Mouse (Mus musculus): ENCODE results near the gene Eogt. TPM values are rescaled to one million over a fixed set of nuclear protein-coding genes. Genes with fewer than 3 reads are reported as not detected.

Eogt gene
- polyA plus RNA-seq, 1 experiment from 2014 or later, result 27.4 TPM

DNA sequence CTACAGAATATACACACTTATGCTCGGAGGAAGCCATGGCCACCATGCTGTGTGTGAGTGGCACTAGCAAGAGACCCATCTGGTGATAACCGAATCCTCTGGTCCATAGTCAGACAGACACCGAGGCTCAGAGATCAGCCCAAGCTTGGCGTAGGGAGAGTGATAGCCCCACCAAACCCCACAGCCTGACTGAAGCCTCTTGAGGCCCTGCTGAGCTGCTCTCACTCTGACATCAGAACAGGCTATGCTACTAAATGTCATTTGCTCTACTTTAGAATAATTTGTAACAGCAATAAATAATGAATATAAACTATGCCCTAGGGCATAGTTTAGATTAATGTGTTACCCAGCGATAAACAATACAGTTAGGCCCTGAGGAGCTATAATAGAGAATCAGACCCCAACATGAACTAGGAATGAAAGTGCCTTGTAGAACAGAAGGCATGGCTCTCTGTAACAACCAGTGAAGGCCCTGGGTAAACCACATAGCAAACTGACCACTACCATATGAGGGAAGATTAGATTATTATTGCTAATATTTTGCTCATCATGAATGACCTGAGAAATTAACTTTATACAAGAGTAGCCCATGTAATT is 16.2 kb downstream of the Eogt start:
- no peak overlapping the region for H3K9ac ChIP-seq
- H3K4me1 ChIP-seq, result no peaks in the 10 kb centered on the region
- ATAC-seq (ENCODE audit: borderline replicate concordance, extremely low read depth, low FRiP score, low TSS enrichment), result no peak
- no peaks in the 10 kb centered on the region for H3K9me3 ChIP-seq
- H3K36me3 ChIP-seq, result peaks cover 32% of the 10 kb centered on the region
- no peak overlapping the region for H3K4me2 ChIP-seq
- no peak overlapping the region for H3K4me3 ChIP-seq
- H3K27me3 ChIP-seq, result no peaks in the 10 kb centered on the region
- H3K27ac ChIP-seq, result no peak overlapping the region
- 92% methylated on average over 5 of the region's 5 CpGs for WGBS

DNA sequence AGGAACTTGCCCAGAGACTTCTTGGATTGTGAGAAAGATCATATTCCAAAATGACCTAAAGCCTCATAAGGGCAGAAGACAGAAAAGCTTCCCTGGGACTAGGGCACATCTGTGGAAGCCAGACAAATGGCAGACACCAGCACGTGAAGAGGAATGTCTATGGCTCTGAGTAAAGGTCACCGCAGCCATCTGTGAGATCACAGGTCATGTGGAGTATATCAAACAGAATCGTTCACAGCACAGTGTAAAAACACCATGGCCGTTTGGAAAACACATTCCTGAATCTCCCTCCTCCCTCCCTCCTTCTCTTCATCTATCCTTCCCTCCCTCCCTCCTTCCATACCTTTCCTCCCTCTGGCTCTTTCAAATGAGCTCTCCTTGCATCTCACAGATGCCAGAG is 17.2 kb downstream of the Eogt start:
- no peaks in the 10 kb centered on the region for H3K9me3 ChIP-seq

DNA sequence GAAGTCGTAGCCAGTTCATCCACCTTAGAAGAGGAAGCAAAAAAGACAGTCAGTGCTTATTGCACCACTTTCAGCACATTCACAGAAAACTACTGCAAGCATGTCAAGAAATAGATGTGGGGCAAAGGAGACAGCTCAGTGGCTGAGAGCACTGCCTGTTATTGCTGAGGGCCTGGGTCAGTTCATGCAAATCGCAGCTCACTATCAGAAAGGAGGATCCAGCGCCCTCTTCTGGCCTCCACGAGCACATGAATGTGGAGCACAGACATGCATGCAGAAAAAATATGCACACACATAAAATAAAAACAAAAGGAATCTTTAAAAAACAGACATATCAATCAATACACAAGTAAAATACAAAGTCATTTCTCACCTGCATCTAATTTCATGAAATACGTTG is 18.0 kb downstream of the Eogt start:
- H3K4me3 ChIP-seq, result no peak overlapping the region
- no peaks in the 10 kb centered on the region for H3K9me3 ChIP-seq
- ATAC-seq (ENCODE audit: borderline replicate concordance, extremely low read depth, low FRiP score, low TSS enrichment), result no peak
- 70% methylated on average over 5 of the region's 5 CpGs for WGBS
- peaks cover 32% of the 10 kb centered on the region for H3K36me3 ChIP-seq
- H3K9ac ChIP-seq, result no peak overlapping the region
- H3K27ac ChIP-seq, result no peak overlapping the region
- H3K4me2 ChIP-seq, result no peak overlapping the region
- H3K4me1 ChIP-seq, result no peaks in the 10 kb centered on the region
- H3K27me3 ChIP-seq, result no peaks in the 10 kb centered on the region

More for the DNA sequence above, 17.2 kb downstream of the Eogt start:
- Histone ChIP-seq H3K4me3 (no peak overlapping the region), H3K27me3 (no peaks in the 10 kb centered on the region), H3K4me2 (no peak overlapping the region), H3K4me1 (no peaks in the 10 kb centered on the region), H3K27ac (no peak overlapping the region), H3K36me3 (peaks cover 32% of the 10 kb centered on the region), H3K9ac (no peak overlapping the region)
- 33% methylated on average over 4 of the region's 4 CpGs for WGBS
- no peak for ATAC-seq (ENCODE audit: borderline replicate concordance, extremely low read depth, low FRiP score, low TSS enrichment)

- ATAC-seq (ENCODE audit: borderline replicate concordance, extremely low read depth, low FRiP score, low TSS enrichment), result peak; percentile 85; the same call in 1 of the 2 replicates
- peaks cover 14% of the 10 kb centered on the region for H3K4me1 ChIP-seq
- peaks cover 4% of the 10 kb centered on the region for H3K36me3 ChIP-seq
- H3K27ac ChIP-seq, result peak overlapping the region; percentile 70
- H3K27me3 ChIP-seq, result no peaks in the 10 kb centered on the region
- H3K9ac ChIP-seq, result no peak overlapping the region
- H3K9me3 ChIP-seq, result no peaks in the 10 kb centered on the region
- H3K4me3 ChIP-seq, result no peak overlapping the region
- no peak overlapping the region for H3K4me2 ChIP-seq
- WGBS, result 35% methylated on average over 10 of the region's 10 CpGs
Observed at GRCm38 (mm10) chr6:97124336-97125010, 24.5 kb downstream of the Eogt start.

DNA sequence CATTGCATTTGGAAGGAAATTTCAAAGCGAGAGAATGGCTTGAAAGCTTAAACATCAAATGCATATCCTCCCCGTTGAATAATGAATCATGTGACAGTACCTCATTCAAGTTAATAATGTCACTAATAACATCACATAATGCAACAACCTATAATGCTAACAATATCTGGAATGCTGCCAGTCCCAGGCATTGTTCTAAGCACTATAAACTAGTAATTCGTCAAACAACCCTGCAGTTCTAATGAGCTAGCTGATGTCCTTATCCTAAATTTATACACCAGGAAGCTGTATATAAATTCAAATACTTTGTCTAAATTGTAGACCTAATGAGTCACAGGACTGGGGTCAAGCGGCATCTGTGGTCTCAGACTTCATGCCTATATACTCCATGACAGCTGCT is 28.1 kb downstream of the Eogt start:
- Histone ChIP-seq H3K9ac (no peak overlapping the region), H3K4me2 (no peak overlapping the region), H3K36me3 (peaks cover 8% of the 10 kb centered on the region), H3K4me3 (no peak overlapping the region), H3K27ac (no peak overlapping the region), H3K4me1 (peaks cover 14% of the 10 kb centered on the region), H3K27me3 (no peaks in the 10 kb centered on the region), H3K9me3 (no peaks in the 10 kb centered on the region)
- 65% methylated on average over 4 of the region's 4 CpGs for WGBS
- ATAC-seq (ENCODE audit: borderline replicate concordance, extremely low read depth, low FRiP score, low TSS enrichment), result no peak

DNA sequence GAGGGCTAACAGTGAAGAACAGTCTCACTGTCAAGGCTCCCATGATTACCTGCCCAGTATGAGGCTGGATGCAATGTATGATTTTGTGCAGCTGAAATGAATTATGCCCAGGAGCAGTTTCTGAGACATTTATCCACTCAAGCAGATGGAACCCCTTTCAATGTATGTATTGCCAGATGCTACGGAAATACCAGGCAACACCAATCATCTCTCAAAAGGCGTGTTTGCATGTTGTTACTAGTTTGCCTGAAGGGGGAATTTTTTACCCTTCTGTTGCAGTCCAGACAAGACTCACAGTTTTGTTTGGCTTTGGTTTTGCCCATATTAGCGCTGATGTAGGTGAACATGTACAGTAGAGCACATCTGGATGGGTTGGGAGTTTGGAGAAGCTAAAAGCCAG is 30.7 kb downstream of the Eogt start:
- WGBS, result 92% methylated on average over 3 of the region's 3 CpGs
- H3K4me2 ChIP-seq, result no peak overlapping the region
- no peaks in the 10 kb centered on the region for H3K27me3 ChIP-seq
- H3K4me3 ChIP-seq, result no peak overlapping the region
- peaks cover 22% of the 10 kb centered on the region for H3K36me3 ChIP-seq
- ATAC-seq (ENCODE audit: borderline replicate concordance, extremely low read depth, low FRiP score, low TSS enrichment), result no peak
- no peak overlapping the region for H3K27ac ChIP-seq
- no peaks in the 10 kb centered on the region for H3K4me1 ChIP-seq
- H3K9ac ChIP-seq, result no peak overlapping the region
- H3K9me3 ChIP-seq, result no peaks in the 10 kb centered on the region

DNA sequence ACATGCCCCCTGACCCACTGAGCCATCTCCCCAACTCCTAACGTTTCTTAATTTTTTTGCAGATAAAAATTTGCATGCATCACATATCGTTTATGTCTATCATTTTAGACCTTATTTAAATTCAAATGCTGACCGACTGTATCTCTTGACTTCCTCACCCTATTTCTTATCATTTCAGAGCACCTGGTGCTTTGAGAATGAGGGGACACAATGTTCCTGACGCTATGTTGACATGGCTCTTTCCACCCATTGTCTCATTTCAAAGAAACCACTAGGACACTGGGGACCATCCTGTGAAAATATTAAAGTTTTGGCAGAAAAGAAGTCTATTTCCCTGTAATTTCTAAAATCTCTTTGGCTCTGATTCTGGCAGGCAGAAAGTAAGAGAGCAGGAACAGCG is 32.1 kb downstream of the Eogt start:
- Histone ChIP-seq H3K36me3 (peaks cover 36% of the 10 kb centered on the region), H3K9me3 (no peaks in the 10 kb centered on the region), H3K9ac (no peak overlapping the region), H3K4me1 (no peaks in the 10 kb centered on the region), H3K27me3 (no peaks in the 10 kb centered on the region), H3K4me3 (no peak overlapping the region), H3K27ac (no peak overlapping the region), H3K4me2 (no peak overlapping the region)
- 72% methylated on average over 5 of the region's 5 CpGs for WGBS
- no peak for ATAC-seq (ENCODE audit: borderline replicate concordance, extremely low read depth, low FRiP score, low TSS enrichment)

DNA sequence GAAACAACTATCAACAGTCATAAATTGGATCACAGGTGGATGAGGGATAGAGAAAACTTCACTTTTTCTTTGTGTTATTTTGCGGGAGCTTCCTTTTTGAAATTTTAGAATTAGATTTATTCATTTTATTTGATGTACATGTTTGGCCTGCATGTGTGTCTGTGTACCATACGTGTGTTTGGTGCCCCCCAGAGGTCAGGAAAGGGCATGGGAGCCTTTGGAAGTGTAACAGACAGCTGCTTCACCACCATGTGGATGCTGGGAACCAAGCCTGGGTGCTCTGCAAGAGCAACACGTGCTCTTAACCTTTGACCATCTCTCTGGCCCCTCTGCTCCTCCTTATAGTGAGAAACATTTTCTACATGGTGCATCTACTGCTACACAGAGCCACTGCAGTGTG is 34.2 kb downstream of the Eogt start:
- Histone ChIP-seq H3K4me2 (no peak overlapping the region), H3K36me3 (peaks cover 39% of the 10 kb centered on the region), H3K4me1 (no peaks in the 10 kb centered on the region), H3K27me3 (no peaks in the 10 kb centered on the region), H3K9ac (no peak overlapping the region), H3K4me3 (no peak overlapping the region), H3K27ac (no peak overlapping the region), H3K9me3 (no peaks in the 10 kb centered on the region)
- 65% methylated on average over 3 of the region's 3 CpGs for WGBS
- no peak for ATAC-seq (ENCODE audit: borderline replicate concordance, extremely low read depth, low FRiP score, low TSS enrichment)

DNA sequence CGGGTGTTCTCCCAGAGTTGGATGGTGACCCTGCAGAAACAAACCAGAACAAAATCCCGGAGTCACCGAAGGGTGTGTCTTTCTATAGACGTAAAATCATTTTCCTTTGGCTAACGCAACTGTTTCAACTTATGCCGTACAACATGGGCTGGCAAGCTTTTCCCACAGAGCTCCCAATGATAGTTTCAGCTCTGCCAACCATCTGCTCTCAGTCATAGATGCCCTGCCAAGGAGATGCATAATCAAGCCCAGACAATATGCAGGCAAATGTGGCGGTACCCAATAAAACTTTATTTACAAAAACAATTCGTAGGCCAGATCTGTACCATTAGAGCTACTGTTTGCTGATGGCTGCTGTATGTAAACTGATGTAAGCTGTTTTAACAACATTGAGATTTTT is 36.8 kb downstream of the Eogt start:
- peaks cover 33% of the 10 kb centered on the region for H3K36me3 ChIP-seq

GRCm38 (mm10) chr6:97106777-97107176 is 42.2 kb downstream of the Eogt start:
- no peaks in the 10 kb centered on the region for H3K4me1 ChIP-seq
- H3K27me3 ChIP-seq, result peaks cover 2% of the 10 kb centered on the region; the same call in 1 of the 2 replicates
- no peaks in the 10 kb centered on the region for H3K9me3 ChIP-seq
- WGBS, result 14% methylated on average over 2 of the region's 2 CpGs
- no peak overlapping the region for H3K4me2 ChIP-seq
- no peak overlapping the region for H3K9ac ChIP-seq
- peak; percentile 70; the same call in 1 of the 2 replicates for ATAC-seq (ENCODE audit: borderline replicate concordance, extremely low read depth, low FRiP score, low TSS enrichment)
- H3K27ac ChIP-seq, result no peak overlapping the region
- peaks cover 1% of the 10 kb centered on the region; the same call in 1 of the 2 replicates for H3K36me3 ChIP-seq
- no peak overlapping the region for H3K4me3 ChIP-seq

More for the DNA sequence above, 36.8 kb downstream of the Eogt start:
- no peak for ATAC-seq (ENCODE audit: borderline replicate concordance, extremely low read depth, low FRiP score, low TSS enrichment)
- H3K4me2 ChIP-seq, result no peak overlapping the region
- 87% methylated on average over 8 of the region's 8 CpGs for WGBS
- H3K27me3 ChIP-seq, result no peaks in the 10 kb centered on the region
- H3K4me1 ChIP-seq, result no peaks in the 10 kb centered on the region
- H3K9ac ChIP-seq, result no peak overlapping the region
- no peak overlapping the region for H3K4me3 ChIP-seq
- H3K9me3 ChIP-seq, result no peaks in the 10 kb centered on the region
- no peak overlapping the region for H3K27ac ChIP-seq

GRCm38 (mm10) chr6:97106106-97106505 is 42.9 kb downstream of the Eogt start:
- no peak overlapping the region for H3K4me3 ChIP-seq
- peaks cover 8% of the 10 kb centered on the region; the same call in 1 of the 2 replicates for H3K27me3 ChIP-seq
- ATAC-seq (ENCODE audit: borderline replicate concordance, extremely low read depth, low FRiP score, low TSS enrichment), result no peak
- H3K4me1 ChIP-seq, result no peaks in the 10 kb centered on the region
- WGBS, result 59% methylated on average over 8 of the region's 8 CpGs
- H3K9me3 ChIP-seq, result no peaks in the 10 kb centered on the region
- no peaks in the 10 kb centered on the region; the same call in 1 of the 2 replicates for H3K36me3 ChIP-seq
- H3K9ac ChIP-seq, result no peak overlapping the region
- no peak overlapping the region for H3K27ac ChIP-seq
- no peak overlapping the region for H3K4me2 ChIP-seq

- Histone ChIP-seq H3K27me3 (peaks cover 8% of the 10 kb centered on the region; the same call in 1 of the 2 replicates), H3K4me3 (no peak overlapping the region), H3K9me3 (no peaks in the 10 kb centered on the region), H3K4me2 (no peak overlapping the region), H3K27ac (no peak overlapping the region), H3K9ac (no peak overlapping the region), H3K36me3 (no peaks in the 10 kb centered on the region), H3K4me1 (no peaks in the 10 kb centered on the region)
- WGBS, result 74% methylated on average over 7 of the region's 7 CpGs
- ATAC-seq (ENCODE audit: borderline replicate concordance, extremely low read depth, low FRiP score, low TSS enrichment), result 0 out of 2 replicates have a peak, but pooled peaks have one; percentile 16
Observed at GRCm38 (mm10) chr6:97104264-97104852, 44.6 kb downstream of the Eogt start.

Measured in lung, embryonic 15.5 days (tissue).